Mouse (Mus musculus) kidney, adult 2 months (tissue): ENCODE results near the gene Trp53i11. TPM values are rescaled to one million over a fixed set of nuclear protein-coding genes. Genes with fewer than 3 reads are reported as not detected.
A peak's percentile ranks its signal among the peaks of the same experiment; 100 is the strongest.

Experiments
- DNase-seq: peaks from one replicate; pipeline ENCODE4 v3.0.0; 2021
- H3K27ac ChIP-seq: fragments of 200-500 bp; 2 replicates; pipeline ENCODE4 v1.5.1; 2012; ENCODE audit warnings: low read depth, low read length, control low read depth, inconsistent platforms; ENCODE audit not compliant: insufficient read depth
- H3K27me3 ChIP-seq: fragments of 200-500 bp; replicated peaks from 2 replicates; pipeline ENCODE4 v1.6.1; 2012; ENCODE audit warnings: mild to moderate bottlenecking, moderate library complexity, low read length, inconsistent platforms; ENCODE audit not compliant: control insufficient read depth, insufficient read depth
- H3K36me3 ChIP-seq: fragments of 200-500 bp; 2 replicates; pipeline ENCODE4 v1.6.1; 2012; ENCODE audit warnings: mild to moderate bottlenecking, moderate library complexity, low read length, inconsistent platforms; ENCODE audit not compliant: control insufficient read depth, insufficient read depth
- H3K4me1 ChIP-seq: fragments of 200-500 bp; 2 replicates; pipeline ENCODE4 v1.6.1; 2011; ENCODE audit warnings: low read length; ENCODE audit not compliant: control insufficient read depth, insufficient read depth
- H3K4me3 ChIP-seq: fragments of 200-500 bp; 2 replicates; pipeline ENCODE4 v1.5.1; 2011; ENCODE audit warnings: mild to moderate bottlenecking, low read depth, low read length, control low read depth; ENCODE audit not compliant: insufficient read depth
- CTCF ChIP-seq: fragments of 200-500 bp; conservative IDR thresholded peaks from 2 replicates; pipeline ENCODE4 v1.5.1; 2011; ENCODE audit warnings: low read depth, mild to moderate bottlenecking, control low read depth, low read length, moderate library complexity, mixed read lengths; ENCODE audit not compliant: insufficient read depth, insufficient read length
- POLR2A ChIP-seq: fragments of 200-500 bp; IDR thresholded peaks from one replicate; pipeline ENCODE4 v1.6.1; 2011; ENCODE audit warnings: low read depth, low read length, control low read depth
- WGBS: fragments of 180-500 bp; shearing (Covaris S2); methylation state at CpG from one replicate; pipeline ENCODE4 v1.1.7; 2018; 5-methylcytosine and 5-hydroxymethylcytosine counted together
- polyA plus RNA-seq: library from polyadenylated mRNA; depleted of rRNA; stranded (reverse); fragments of >200 nt; gene quantifications from 2 replicates; pipeline ENCODE4 v1.2.3, GENCODE M21; 2012

The Trp53i11 gene
- polyA plus RNA-seq, 1 experiment = 18.3 TPM

DNA sequence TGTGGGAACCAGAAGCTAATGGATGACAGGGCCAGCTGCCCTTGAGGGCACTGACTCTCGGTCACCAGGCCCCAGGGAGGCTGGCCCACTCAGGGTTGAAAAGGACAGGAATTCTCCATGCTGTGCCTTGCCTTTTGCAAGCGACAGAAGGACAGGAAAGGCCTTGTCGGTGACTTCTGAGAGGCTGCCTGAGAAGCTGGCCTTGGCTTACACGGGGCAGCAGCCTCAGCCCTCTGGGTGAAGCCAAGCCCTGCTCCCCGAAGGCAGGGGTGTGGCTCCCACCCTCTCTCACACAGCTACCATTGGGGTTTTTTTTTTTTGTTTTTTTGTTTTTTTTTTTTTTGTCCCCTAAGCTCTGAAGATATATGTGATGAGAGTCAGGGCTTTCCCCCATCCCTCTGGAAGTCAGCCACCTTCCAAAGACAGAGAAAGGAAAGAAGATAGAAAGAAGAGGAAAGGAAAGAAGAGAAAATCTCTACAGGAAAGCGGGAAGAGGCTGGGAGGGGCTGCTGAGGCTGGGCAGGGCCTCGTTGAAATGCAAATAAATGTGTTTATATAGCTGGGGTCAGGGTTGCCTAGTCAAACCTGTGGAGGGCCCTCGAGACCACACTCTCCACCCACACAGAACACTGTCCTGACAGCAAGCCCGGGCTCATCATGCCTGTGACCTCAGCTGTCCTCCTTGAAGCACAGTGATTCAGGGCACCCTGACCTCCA is 3.6 kb downstream of the Trp53i11 start:
- H3K4me1 ChIP-seq = no peaks in the 10 kb centered on the region
- no peaks in the 10 kb centered on the region for H3K27me3 ChIP-seq
- no peaks in the 10 kb centered on the region for H3K36me3 ChIP-seq
- 55% methylated on average over 9 of the region's 9 CpGs for WGBS
- TF ChIP-seq CTCF (no peak), POLR2A (no peak)
- H3K27ac ChIP-seq = no peak overlapping the region
- no peak overlapping the region for H3K4me3 ChIP-seq
- DNase-seq = peak; percentile 39

GRCm38 (mm10) chr2:93191488-93192181 is 4.3 kb downstream of the Trp53i11 start:
- H3K27ac ChIP-seq = no peak overlapping the region
- no peaks in the 10 kb centered on the region for H3K27me3 ChIP-seq
- WGBS = 87% methylated on average over 14 of the region's 14 CpGs
- H3K36me3 ChIP-seq = no peaks in the 10 kb centered on the region
- DNase-seq = no peak
- TF ChIP-seq CTCF (no peak), POLR2A (no peak)
- H3K4me1 ChIP-seq = no peaks in the 10 kb centered on the region
- no peak overlapping the region for H3K4me3 ChIP-seq

DNA sequence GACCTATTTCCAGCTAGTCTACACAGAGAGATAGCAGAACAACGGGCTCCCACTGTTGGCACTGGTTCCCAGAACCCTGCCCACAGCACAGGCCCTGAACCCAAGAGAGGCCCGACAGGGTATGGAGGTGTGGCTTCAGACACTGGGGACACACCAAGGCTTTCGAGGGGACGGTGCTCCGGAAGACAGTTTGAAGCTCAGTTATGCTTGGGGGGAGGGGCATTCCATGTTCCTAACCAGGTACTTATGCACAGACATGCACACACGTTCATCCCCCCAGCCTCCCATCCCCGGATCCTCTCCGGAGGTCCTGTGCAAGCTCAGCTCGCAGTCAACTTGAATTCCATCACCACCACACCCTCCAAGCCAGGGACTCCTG is 4.8 kb downstream of the Trp53i11 start:
- no peak for DNase-seq
- H3K36me3 ChIP-seq = no peaks in the 10 kb centered on the region
- 54% methylated on average over 9 of the region's 9 CpGs for WGBS
- H3K4me1 ChIP-seq = no peaks in the 10 kb centered on the region
- TF ChIP-seq POLR2A = no peak
- no peak for TF ChIP-seq CTCF
- no peak overlapping the region for H3K4me3 ChIP-seq
- H3K27me3 ChIP-seq = no peaks in the 10 kb centered on the region
- no peak overlapping the region for H3K27ac ChIP-seq

DNA sequence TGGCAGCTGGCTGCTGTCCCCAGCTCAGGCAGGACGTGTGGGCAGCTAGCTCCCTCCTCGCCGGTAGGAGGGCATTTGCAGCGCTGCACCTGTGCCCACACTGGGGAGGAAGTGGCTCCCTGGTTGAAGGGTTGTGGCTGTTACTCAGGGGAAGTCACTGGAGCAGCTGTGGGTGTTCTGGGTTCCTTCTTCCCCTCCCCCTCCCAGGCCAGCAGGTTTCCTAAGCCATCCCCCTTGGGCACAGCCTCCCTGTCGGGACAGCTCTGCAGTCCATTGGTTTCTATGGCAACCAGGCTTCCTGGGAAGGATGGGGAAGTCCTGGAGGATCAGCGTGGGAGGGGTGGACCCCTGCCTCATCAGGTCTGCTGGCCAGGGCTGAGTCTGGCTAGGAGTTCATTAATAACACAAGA is 5.3 kb downstream of the Trp53i11 start:
- Histone ChIP-seq H3K27me3 (no peaks in the 10 kb centered on the region), H3K36me3 (no peaks in the 10 kb centered on the region), H3K4me3 (no peak overlapping the region), H3K4me1 (no peaks in the 10 kb centered on the region), H3K27ac (no peak overlapping the region)
- no peak for DNase-seq
- WGBS = 27% methylated on average over 6 of the region's 6 CpGs
- no peak for TF ChIP-seq POLR2A
- TF ChIP-seq CTCF = no peak

DNA sequence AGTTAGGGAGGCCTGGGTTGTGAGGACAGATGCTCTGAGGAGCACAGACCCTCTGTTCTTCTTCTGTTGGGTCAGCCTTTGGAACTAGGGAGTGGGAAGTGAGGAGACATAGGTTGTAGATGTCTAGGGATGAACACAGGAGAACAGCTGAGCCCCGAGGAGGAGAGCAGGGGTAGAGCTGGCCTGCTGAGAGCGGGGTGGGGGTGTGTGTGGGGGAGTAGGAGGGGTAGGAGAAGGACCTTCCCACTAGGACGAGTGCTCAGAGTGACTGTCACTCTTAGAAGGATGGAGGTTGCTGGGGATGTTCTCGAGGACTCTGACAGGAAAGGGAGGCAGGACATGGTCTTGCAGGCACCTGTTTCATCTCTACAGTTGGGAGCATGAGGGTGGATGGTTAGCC is 6.5 kb downstream of the Trp53i11 start:
- DNase-seq = no peak
- TF ChIP-seq POLR2A = no peak
- Histone ChIP-seq H3K36me3 (no peaks in the 10 kb centered on the region), H3K27me3 (no peaks in the 10 kb centered on the region), H3K27ac (no peak overlapping the region), H3K4me3 (no peak overlapping the region), H3K4me1 (no peaks in the 10 kb centered on the region)
- 69% methylated on average over 4 of the region's 4 CpGs for WGBS

GRCm38 (mm10) chr2:93198846-93199245 is 11.5 kb downstream of the Trp53i11 start:
- 10% methylated on average over 3 of the region's 3 CpGs for WGBS
- H3K4me3 ChIP-seq = no peak overlapping the region
- DNase-seq = peak; percentile 90
- no peaks in the 10 kb centered on the region for H3K27me3 ChIP-seq
- no peaks in the 10 kb centered on the region for H3K36me3 ChIP-seq
- no peak overlapping the region for H3K27ac ChIP-seq
- TF ChIP-seq POLR2A = no peak
- peak; percentile 95 for TF ChIP-seq CTCF
- no peaks in the 10 kb centered on the region for H3K4me1 ChIP-seq

DNA sequence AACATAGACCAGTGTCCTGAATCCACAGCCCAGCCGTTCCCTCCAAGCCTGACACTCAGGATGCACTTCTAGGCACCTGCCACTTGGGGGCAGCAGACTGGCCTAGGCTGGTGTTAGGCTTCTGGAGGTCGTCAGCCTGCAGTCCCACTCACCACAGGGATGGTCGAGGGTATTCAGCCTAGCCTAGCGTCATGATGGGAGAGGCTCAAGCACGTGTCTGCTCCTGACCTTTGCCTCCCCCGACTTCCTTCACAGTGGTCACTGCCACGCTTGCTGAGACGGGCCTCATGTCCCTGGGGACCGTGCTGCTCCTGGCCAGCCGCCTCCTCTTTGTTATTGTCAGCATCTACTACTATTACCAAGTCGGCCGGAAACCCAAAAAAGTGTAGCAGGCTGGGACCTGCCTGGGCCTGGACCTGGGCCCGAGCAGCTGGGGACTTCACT is 12.2 kb downstream of the Trp53i11 start:
- H3K27me3 ChIP-seq = no peaks in the 10 kb centered on the region
- H3K27ac ChIP-seq = no peak overlapping the region
- TF ChIP-seq CTCF (peak; percentile 90), POLR2A (no peak)
- no peaks in the 10 kb centered on the region for H3K4me1 ChIP-seq
- peak; percentile 93 for DNase-seq
- WGBS = 30% methylated on average over 13 of the region's 13 CpGs
- no peak overlapping the region for H3K4me3 ChIP-seq
- no peaks in the 10 kb centered on the region for H3K36me3 ChIP-seq
